Mouse (Mus musculus) cerebellum, postnatal 4 days (tissue): ENCODE measurements around the gene 4933405O20Rik.

Source experiments
- DNase-seq, 2 experiments: peaks; one replicate each; pipeline ENCODE4 v3.0.0; 2022; ENCODE audit warnings: low spot score in 2 of 2, mixed read lengths in 1 of 2

4933405O20Rik gene

GRCm38 (mm10) chr7:50598890-50599289, at the start of gene 4933405O20Rik:
4933405O20Rik (plus strand) TSS chr7:50599190.
- DNase-seq, result no peak

- no peak for DNase-seq
Measured at GRCm38 (mm10) chr7:50549572-50549971, 49.4 kb upstream of the 4933405O20Rik start.

GRCm38 (mm10) chr7:50551426-50551825, 47.6 kb upstream of the 4933405O20Rik start:
- DNase-seq, result no peak

GRCm38 (mm10) chr7:50562708-50563107, 36.3 kb upstream of the 4933405O20Rik start:
- DNase-seq, result no peak

- DNase-seq, result no peak
Measured at GRCm38 (mm10) chr7:50573841-50574240, 25.1 kb upstream of the 4933405O20Rik start.

- no peak for DNase-seq
Measured at GRCm38 (mm10) chr7:50588642-50589424, 10.2 kb upstream of the 4933405O20Rik start.

GRCm38 (mm10) chr7:50614101-50614500, 15.1 kb downstream of the 4933405O20Rik start:
- DNase-seq, result no peak

GRCm38 (mm10) chr7:50629186-50629585, 30.2 kb downstream of the 4933405O20Rik start:
- no peak for DNase-seq

GRCm38 (mm10) chr7:50633147-50633546, 34.2 kb downstream of the 4933405O20Rik start:
- no peak for DNase-seq
